Mouse (Mus musculus): Measurements from ENCODE around the gene Gm26602. TPM values are rescaled to one million over a fixed set of nuclear protein-coding genes. Genes with fewer than 3 reads are reported as not detected.
"Not testable (repeated sequence)": the region's sequence is repeated elsewhere in the genome, so short reads cannot be mapped to it uniquely, and the experiment has no call there.

Gene Gm26602
- polyA plus RNA-seq, 1 experiment from 2014 or later: 22.0 TPM

DNA sequence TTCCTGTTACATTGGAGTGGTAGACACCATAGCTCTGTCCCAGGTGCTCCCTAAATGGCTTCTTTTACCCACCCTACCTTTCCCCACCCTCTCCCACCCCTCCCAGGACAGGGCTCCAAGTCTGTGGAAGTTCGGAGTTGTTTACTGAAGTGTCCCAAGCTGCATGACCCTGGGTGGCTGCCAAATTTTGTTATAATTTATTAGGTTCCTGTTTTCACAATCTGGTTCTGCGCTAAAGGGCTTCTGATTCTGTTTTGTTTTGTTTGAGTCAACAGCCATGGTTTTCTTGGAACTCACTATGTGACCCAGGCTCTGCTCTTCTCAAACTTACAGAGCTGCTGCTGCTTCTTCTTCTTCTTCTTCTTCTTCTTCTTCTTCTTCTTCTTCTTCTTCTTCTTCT is 21.3 kb upstream of the Gm26602 start:
- ATAC-seq (ENCODE audit: low FRiP score): no peak
- 79% methylated on average over 2 of the region's 2 CpGs for WGBS
- peaks cover 8% of the 10 kb centered on the region for H3K36me3 ChIP-seq
- H3K27me3 ChIP-seq: peaks cover 18% of the 10 kb centered on the region
- no peaks in the 10 kb centered on the region for H3K4me1 ChIP-seq (replicated peaks)
- no peak overlapping the region for H3K4me2 ChIP-seq
- no peak overlapping the region for H3K9ac ChIP-seq
- no peak overlapping the region for H3K4me3 ChIP-seq
- H3K9me3 ChIP-seq: no peaks in the 10 kb centered on the region
- H3K27ac ChIP-seq: no peak overlapping the region

DNA sequence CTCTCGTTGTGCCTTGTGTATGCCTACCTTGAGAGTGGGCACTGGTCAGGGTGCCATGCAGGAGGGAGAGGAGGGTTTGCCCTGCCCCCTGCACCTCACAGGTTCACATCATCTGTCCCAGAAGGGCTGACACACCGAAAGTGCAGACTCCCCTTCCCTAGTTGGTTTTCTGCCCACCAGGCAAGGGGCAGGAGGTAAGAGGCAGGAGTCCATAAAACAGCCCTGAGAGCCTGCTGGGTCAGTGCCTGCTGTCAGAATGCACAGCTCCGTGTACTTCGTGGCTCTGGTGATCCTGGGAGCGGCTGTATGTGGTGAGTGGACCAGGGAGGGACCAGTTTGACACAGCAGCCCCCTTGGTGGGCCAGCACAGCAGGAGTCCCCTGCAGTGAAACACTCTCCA is 20.0 kb upstream of the Gm26602 start, which contains the start of gene Cfd:
Gene Cfd (plus strand): TSS at position 184 of the 400 bp plus-strand sequence.
- H3K27me3 ChIP-seq: peaks cover 18% of the 10 kb centered on the region
- no peaks in the 10 kb centered on the region for H3K4me1 ChIP-seq (replicated peaks)
- no peak for ATAC-seq (ENCODE audit: low FRiP score)
- H3K27ac ChIP-seq: no peak within 1 kb of the TSS
- no peak within 1 kb of the TSS for H3K9ac ChIP-seq
- 42% methylated on average over 5 of the region's 5 CpGs for WGBS
- no peak within 1 kb of the TSS for H3K4me3 ChIP-seq
- peaks cover 19% of the 10 kb centered on the region for H3K36me3 ChIP-seq
- H3K4me2 ChIP-seq: no peak within 1 kb of the TSS
- H3K9me3 ChIP-seq: no peaks in the 10 kb centered on the region

GRCm38 (mm10) chr10:79892451-79893118 is 18.1 kb upstream of the Gm26602 start:
- peak; percentile 22; the same call in 1 of the 2 replicates for ATAC-seq (ENCODE audit: low FRiP score)
- WGBS: 47% methylated on average over 22 of the region's 22 CpGs
- not testable (repeated sequence) for H3K4me3 ChIP-seq; H3K4me1 ChIP-seq (replicated peaks); H3K27ac ChIP-seq; H3K9me3 ChIP-seq; H3K9ac ChIP-seq; H3K4me2 ChIP-seq
- Histone ChIP-seq H3K36me3 (peaks cover 38% of the 10 kb centered on the region), H3K27me3 (peaks cover 26% of the 10 kb centered on the region)

- Histone ChIP-seq H3K4me1 (replicated peaks) (peaks cover 10% of the 10 kb centered on the region), H3K9me3 (no peaks in the 10 kb centered on the region), H3K36me3 (peaks cover 55% of the 10 kb centered on the region), H3K27me3 (peaks cover 27% of the 10 kb centered on the region), H3K9ac (no peak overlapping the region), H3K4me2 (no peak overlapping the region), H3K27ac (no peak overlapping the region), H3K4me3 (no peak overlapping the region)
- no peak for ATAC-seq (ENCODE audit: low FRiP score)
- WGBS: 92% methylated on average over 16 of the region's 16 CpGs
Observed at GRCm38 (mm10) chr10:79896306-79896705, 14.3 kb upstream of the Gm26602 start.

DNA sequence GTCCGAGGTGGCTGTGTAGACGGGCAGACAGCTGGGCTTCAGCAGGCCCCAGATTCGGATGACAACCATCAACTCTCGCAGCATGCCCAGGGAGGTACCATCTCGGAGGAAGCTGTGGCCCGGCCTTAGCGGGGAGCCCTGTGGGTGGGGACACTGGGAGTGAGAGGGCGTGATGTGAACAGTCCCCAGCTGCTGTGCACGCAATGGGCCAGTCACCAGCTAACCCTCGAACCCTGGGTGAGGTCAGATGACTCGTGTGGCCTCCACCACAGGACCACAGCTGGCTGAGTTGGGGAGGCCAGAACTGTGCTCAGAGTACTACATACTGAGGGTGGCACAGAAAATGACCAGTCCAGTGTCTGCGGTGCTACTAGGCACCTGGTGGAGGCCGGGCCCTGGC is 13.8 kb upstream of the Gm26602 start:
- Histone ChIP-seq H3K9ac (no peak overlapping the region), H3K4me2 (no peak overlapping the region), H3K27me3 (peaks cover 24% of the 10 kb centered on the region), H3K9me3 (no peaks in the 10 kb centered on the region), H3K4me3 (no peak overlapping the region), H3K4me1 (replicated peaks) (peaks cover 12% of the 10 kb centered on the region), H3K27ac (no peak overlapping the region), H3K36me3 (peaks cover 55% of the 10 kb centered on the region)
- ATAC-seq (ENCODE audit: low FRiP score): no peak
- WGBS: 89% methylated on average over 13 of the region's 13 CpGs

- WGBS: 51% methylated on average over 19 of the region's 20 CpGs
- no peak for ATAC-seq (ENCODE audit: low FRiP score)
- no peaks in the 10 kb centered on the region for H3K9me3 ChIP-seq
- no peak overlapping the region for H3K4me3 ChIP-seq
- no peak overlapping the region for H3K27ac ChIP-seq
- no peak overlapping the region for H3K4me2 ChIP-seq
- peaks cover 12% of the 10 kb centered on the region for H3K4me1 ChIP-seq (replicated peaks)
- H3K36me3 ChIP-seq: peaks cover 59% of the 10 kb centered on the region
- peaks cover 24% of the 10 kb centered on the region for H3K27me3 ChIP-seq
- peak overlapping the region; percentile 19; the same call in 1 of the 2 replicates for H3K9ac ChIP-seq
Observed at GRCm38 (mm10) chr10:79897316-79898245, 13.1 kb upstream of the Gm26602 start.

DNA sequence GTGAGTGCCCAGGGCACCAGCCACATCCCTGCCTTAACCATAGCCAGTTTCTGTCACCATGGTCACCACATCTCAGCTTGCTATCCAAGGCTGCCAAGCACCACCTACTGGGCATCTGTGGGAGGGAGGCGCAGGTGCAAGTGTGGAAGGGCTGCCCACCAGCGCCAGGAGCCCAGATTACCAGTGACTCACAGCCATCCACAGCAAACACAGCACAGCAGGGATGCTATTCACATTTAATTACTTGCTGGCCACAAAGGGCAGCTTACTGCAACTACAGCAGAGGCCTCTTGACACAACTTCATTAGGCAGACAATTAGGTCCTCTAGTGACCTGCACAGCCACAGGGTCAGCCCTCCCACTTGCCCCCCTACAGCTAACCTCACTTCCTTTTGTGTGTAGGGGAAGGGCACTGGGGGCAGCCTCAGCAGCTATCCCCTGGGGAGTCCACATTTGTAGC is 9.7 kb upstream of the Gm26602 start:
- WGBS: 14% methylated on average over 2 of the region's 2 CpGs
- peaks cover 29% of the 10 kb centered on the region for H3K27me3 ChIP-seq
- peaks cover 70% of the 10 kb centered on the region for H3K36me3 ChIP-seq
- H3K9ac ChIP-seq: peak overlapping the region; percentile 7
- no peak overlapping the region for H3K4me2 ChIP-seq
- H3K27ac ChIP-seq: peak overlapping the region; percentile 58; the same call in 1 of the 2 replicates
- H3K9me3 ChIP-seq: no peaks in the 10 kb centered on the region
- peaks cover 12% of the 10 kb centered on the region for H3K4me1 ChIP-seq (replicated peaks)
- ATAC-seq (ENCODE audit: low FRiP score): peak; percentile 65
- no peak overlapping the region for H3K4me3 ChIP-seq

- Histone ChIP-seq H3K9me3 (no peaks in the 10 kb centered on the region), H3K4me1 (replicated peaks) (peaks cover 14% of the 10 kb centered on the region), H3K4me2 (no peak overlapping the region), H3K27me3 (0 out of 2 replicates have a peak, but pooled peaks cover 5% of the 10 kb centered on the region), H3K27ac (no peak overlapping the region), H3K36me3 (peaks cover 60% of the 10 kb centered on the region), H3K4me3 (no peak overlapping the region), H3K9ac (0 out of 2 replicates have a peak overlapping the region, but pooled peaks have one; percentile 5)
- no peak for ATAC-seq (ENCODE audit: low FRiP score)
- WGBS: 97% methylated on average over 9 of the region's 9 CpGs
Observed at GRCm38 (mm10) chr10:79906712-79907111, 3.9 kb upstream of the Gm26602 start.

DNA sequence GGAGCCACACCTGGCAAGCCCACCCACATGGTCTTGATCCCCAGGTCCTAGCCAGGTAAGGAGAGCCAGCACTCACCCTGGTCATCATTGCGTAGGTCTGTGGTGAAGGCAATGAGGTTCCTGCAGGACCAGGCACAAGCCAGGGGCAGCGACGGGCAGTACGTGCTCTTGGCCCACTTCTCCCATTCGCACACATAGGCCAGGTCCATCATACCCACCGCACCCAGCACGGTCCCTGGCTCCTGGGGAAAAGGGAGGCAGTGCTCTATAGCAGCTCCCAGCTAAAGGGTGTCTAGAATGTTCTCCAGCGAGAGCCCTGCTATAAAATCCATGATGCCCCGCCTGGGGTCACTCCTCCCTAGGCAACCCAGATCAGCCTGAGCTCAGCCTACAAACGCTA is 3.2 kb upstream of the Gm26602 start:
- Histone ChIP-seq H3K4me1 (replicated peaks) (peaks cover 14% of the 10 kb centered on the region), H3K9ac (no peak overlapping the region), H3K4me2 (no peak overlapping the region), H3K9me3 (no peaks in the 10 kb centered on the region), H3K36me3 (peaks cover 64% of the 10 kb centered on the region), H3K4me3 (no peak overlapping the region), H3K27ac (no peak overlapping the region), H3K27me3 (0 out of 2 replicates have a peak, but pooled peaks cover 5% of the 10 kb centered on the region)
- no peak for ATAC-seq (ENCODE audit: low FRiP score)
- WGBS: 94% methylated on average over 10 of the region's 10 CpGs

DNA sequence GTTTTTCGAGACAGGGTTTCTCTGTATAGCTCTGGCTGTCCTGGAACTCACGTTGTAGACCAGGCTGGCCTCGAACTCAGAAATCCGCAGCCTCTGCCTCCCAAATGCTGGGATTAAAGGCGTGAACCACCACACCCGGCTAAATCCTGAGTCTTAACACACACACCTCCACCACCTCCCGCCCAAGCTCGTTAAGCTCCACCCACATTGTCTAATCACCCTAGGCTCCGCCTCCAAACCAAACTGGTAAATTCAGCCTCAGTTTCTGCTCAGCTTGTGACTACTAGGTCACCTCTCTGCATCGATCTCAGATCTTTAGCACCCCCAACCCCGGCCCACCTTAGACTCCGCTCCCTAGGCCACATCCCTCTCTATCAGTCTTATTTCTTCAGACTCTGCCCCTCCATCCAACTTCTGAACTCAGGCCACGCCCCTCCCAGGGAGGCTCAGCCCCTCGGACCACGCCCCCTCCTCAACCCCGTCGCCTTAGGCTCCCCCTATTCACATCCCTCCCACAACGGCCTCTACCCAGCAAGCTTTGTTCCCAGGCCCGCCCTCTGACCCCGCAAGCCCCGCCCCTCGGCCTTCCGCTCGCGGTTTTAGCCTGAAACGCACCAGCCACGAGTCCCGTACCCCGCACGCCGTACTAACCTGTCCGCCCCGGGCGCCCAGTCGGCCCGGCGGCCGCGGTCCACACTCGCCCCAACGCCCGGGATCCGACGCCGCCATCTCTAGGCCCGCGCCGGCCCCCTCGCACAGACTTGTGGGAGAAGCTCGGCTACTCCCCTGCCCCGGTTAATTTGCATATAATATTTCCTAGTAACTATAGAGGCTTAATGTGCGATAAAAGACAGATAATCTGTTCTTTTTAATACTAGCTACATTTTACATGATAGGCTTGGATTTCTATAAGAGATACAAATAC is 2.2 kb upstream of the Gm26602 start, which contains the start of gene Med16:
Gene Med16 (minus strand): TSS at position 757 of the 925 bp plus-strand sequence.
- peak within 1 kb of the TSS; percentile 53 for H3K4me2 ChIP-seq
- H3K27me3 ChIP-seq: no peaks in the 10 kb centered on the region
- H3K27ac ChIP-seq: peak within 1 kb of the TSS; percentile 98
- H3K9ac ChIP-seq: peak within 1 kb of the TSS; percentile 85
- peak within 1 kb of the TSS; percentile 63 for H3K4me3 ChIP-seq
- 2% methylated on average over 52 of the region's 52 CpGs for WGBS
- H3K4me1 ChIP-seq (replicated peaks): peaks cover 14% of the 10 kb centered on the region
- no peaks in the 10 kb centered on the region for H3K9me3 ChIP-seq
- peak; percentile 92 for ATAC-seq (ENCODE audit: low FRiP score)
- peaks cover 61% of the 10 kb centered on the region for H3K36me3 ChIP-seq

DNA sequence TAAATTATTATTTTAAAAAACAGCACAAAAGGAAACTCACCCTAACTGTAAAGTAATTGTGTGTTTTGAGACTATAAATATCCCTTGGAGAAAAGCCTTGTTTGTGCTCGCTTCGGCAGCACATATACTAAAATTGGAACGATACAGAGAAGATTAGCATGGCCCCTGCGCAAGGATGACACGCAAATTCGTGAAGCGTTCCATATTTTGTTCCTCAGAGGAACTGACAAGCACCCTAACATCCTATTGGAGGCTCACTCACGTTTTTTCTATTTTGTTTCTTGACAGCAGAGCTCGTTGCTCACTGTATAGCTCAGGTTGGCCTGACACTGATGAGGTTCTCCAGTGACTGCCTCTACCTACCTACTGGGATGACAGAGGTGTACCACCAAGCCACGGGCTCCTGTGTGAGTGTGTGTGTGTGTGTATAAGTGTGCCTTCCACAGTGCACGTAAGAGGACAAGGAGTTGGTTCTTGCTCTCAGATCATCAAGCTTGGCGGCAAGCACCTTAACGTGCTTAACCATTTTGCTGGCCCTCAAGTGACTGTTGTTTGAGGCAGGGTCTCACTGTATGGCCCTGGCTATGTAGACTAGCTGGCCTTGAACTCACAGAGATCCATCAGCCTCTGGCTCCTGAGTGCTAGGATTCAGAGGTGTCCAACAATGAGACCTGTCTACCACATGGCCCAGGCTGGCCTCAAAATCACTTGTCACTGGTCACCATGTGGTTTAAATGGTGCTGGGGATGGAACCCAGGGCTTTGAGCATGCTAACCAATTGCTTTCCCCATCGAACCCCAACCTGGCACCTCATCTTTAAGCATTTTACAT is 1.3 kb upstream of the Gm26602 start:
- H3K4me3 ChIP-seq: peak overlapping the region; percentile 63
- H3K27me3 ChIP-seq: no peaks in the 10 kb centered on the region
- H3K27ac ChIP-seq: peak overlapping the region; percentile 98
- ATAC-seq (ENCODE audit: low FRiP score): peak; percentile 50
- WGBS: 25% methylated on average over 14 of the region's 14 CpGs
- H3K36me3 ChIP-seq: peaks cover 54% of the 10 kb centered on the region
- H3K4me1 ChIP-seq (replicated peaks): peaks cover 20% of the 10 kb centered on the region
- peak overlapping the region; percentile 64 for H3K9ac ChIP-seq
- no peaks in the 10 kb centered on the region for H3K9me3 ChIP-seq
- peak overlapping the region; percentile 53 for H3K4me2 ChIP-seq
